Mouse (Mus musculus) testis, adult 2 months (tissue): Measurements from ENCODE around the gene Plekhg1.

Source experiments
- CTCF ChIP-seq: fragments of 200-500 bp; IDR thresholded peaks from 2 replicates; pipeline ENCODE4 v1.5.1; 2012; ENCODE audit warnings: low read depth, mild to moderate bottlenecking, inconsistent platforms, low read length, moderate library complexity; ENCODE audit not compliant: control insufficient read depth, insufficient read depth, insufficient replicate concordance
- POLR2A ChIP-seq: fragments of 200-500 bp; IDR thresholded peaks from 2 replicates; pipeline ENCODE4 v1.6.1; 2012; ENCODE audit warnings: low read depth, mild to moderate bottlenecking, inconsistent platforms, low read length, moderate library complexity; ENCODE audit not compliant: control insufficient read depth

GRCm38 (mm10) chr10:3844430-3844829 lies 104.3 kb downstream of the Plekhg1 start:
- no peak for TF ChIP-seq CTCF
- no peak for TF ChIP-seq POLR2A
